Mouse (Mus musculus) bone marrow macrophage, adult 2 months (primary cell): ENCODE measurements around the gene Wdr35.

Source experiments
- CTCF ChIP-seq: IDR thresholded peaks from 2 replicates; pipeline ENCODE4 v1.5.1; 2012; ENCODE audit warnings: low read depth, mild to moderate bottlenecking, low read length, moderate library complexity
- POLR2A ChIP-seq: IDR thresholded peaks from 2 replicates; pipeline ENCODE4 v1.6.1; 2012; ENCODE audit warnings: mild to moderate bottlenecking, low read depth, low read length, borderline replicate concordance

DNA sequence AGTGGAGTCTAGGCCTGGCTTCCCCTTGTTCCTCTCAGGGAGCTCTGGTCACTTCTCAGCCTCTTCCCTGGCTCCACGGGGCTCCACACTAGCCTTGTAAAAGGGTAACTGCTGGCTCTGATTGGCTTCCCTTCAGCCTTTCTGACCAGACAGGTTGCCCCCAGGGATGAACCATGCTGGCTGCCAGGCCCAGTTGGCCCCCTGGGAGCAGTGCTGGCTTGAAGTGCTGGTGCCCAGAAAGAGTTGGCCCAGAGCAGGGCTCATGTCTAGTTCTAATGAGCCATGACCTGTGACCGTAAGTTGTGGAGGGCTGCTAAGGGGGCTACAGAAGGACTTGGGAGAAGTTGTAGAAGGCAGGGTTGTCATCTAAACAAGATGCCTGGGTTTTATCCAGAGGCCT, 80.3 kb downstream of the Wdr35 start:
- TF ChIP-seq CTCF (no peak), POLR2A (no peak)
